Mouse (Mus musculus) gastrocnemius, postnatal 14 days (tissue): ENCODE measurements around the gene Rcvrn. TPM values are rescaled to one million over a fixed set of nuclear protein-coding genes. Genes with fewer than 3 reads are reported as not detected.

ENCODE experiments used
- DNase-seq: peaks from one replicate; pipeline ENCODE4 v3.0.0; 2021; ENCODE audit warnings: mixed read lengths
- intact Hi-C: fragments of 180-260 bp; cut with DNase I; formaldehyde crosslinking; loops from one replicate; pipeline ENCODE4 v1.15.1; 2025; ENCODE audit warnings: low total_unique reads
- total RNA-seq, 2 experiments: library from RNA; stranded (reverse); gene quantifications; 2 replicates each; pipeline ENCODE4 v1.2.3; 2021

The Rcvrn gene
- total RNA-seq, 2 experiments from 2014 or later = not detected

GRCm38 (mm10) chr11:67738345-67738744 is 43.2 kb downstream of the Rcvrn start:
- no peak for DNase-seq
- intact Hi-C loops = no loop called here

GRCm38 (mm10) chr11:67738846-67739490 is 43.8 kb downstream of the Rcvrn start:
- intact Hi-C loops = no loop called here

GRCm38 (mm10) chr11:67741569-67741968 is 46.4 kb downstream of the Rcvrn start:
- no peak for DNase-seq
- intact Hi-C loops = no loop called here

More at GRCm38 (mm10) chr11:67738846-67739490, 43.8 kb downstream of the Rcvrn start:
- no peak for DNase-seq

Other genes with a start within 250 kb of the Rcvrn start
- gene Gas7, start 239.9 kb upstream of the Rcvrn start, total RNA-seq = 10 to 100 TPM; 11.6 to 20.0 TPM
- under 1 TPM; 0.04 to 0.11 TPM for gene Glp2r, start 75.8 kb downstream of the Rcvrn start, total RNA-seq
- not detected for gene Gsg1l2, start 79.3 kb downstream of the Rcvrn start, total RNA-seq
- 100 to 1,000 TPM; 348 to 381 TPM for gene Dhrs7c, start 102.9 kb downstream of the Rcvrn start, total RNA-seq
- gene Usp43, start 226.8 kb downstream of the Rcvrn start, total RNA-seq = under 1 TPM; 0.80 to 0.90 TPM